Mouse (Mus musculus) B cell, adult 62 days (primary cell): ENCODE results near the gene Efcab6. TPM values are rescaled to one million over a fixed set of nuclear protein-coding genes. Genes with fewer than 3 reads are reported as not detected.

Experiments
- total RNA-seq: library from RNA; stranded (reverse); gene quantifications from 4 replicates; pipeline ENCODE4 v1.2.4, GENCODE M21; 2023

Efcab6 gene
- not detected in 4 replicates for total RNA-seq

DNA sequence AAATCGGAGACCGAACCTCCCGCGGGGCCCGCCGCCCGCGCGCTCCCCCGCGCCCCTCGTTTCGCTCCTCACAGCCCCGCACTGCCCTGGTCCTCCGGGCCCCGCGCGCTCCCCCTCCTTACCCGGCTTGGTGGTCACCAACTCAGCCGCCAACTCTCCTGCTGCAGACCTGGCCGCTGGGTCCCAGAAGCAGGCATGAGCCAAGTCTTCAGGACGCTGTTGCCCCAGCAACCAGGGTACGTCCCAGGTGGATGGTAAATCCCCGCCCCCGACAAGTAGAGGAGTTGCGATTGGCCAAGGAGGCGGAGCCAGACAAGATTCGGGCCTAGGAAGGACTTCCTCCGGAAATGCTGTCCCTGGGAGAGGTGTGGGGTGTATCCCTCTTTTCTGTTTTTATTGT is at the start of gene Efcab6:
Efcab6 (minus strand) TSS at position 240 of the 400 bp plus-strand sequence.

GRCm38 (mm10) chr15:84105105-84105923 is 40.1 kb upstream of the Efcab6 start, which contains the start of gene Sult4a1:
Sult4a1 (minus strand) TSS chr15:84105754.

Other genes with a start within 250 kb of the Efcab6 start
- gene Sult4a1, start 40.4 kb upstream of the Efcab6 start, total RNA-seq = not detected in 4 replicates
- gene Pnpla5, start 57.8 kb upstream of the Efcab6 start, total RNA-seq = not detected in 4 replicates
- gene Pnpla3, start 102.5 kb upstream of the Efcab6 start, total RNA-seq = not detected in 4 replicates
- gene Samm50, start 126.9 kb upstream of the Efcab6 start, total RNA-seq = 72.5 to 82.5 TPM (median 79.1 TPM) in 4 replicates
- gene Parvb, start 166.7 kb upstream of the Efcab6 start, total RNA-seq = 0.30 to 2.0 TPM (median 1.2 TPM) in 4 replicates